Mouse (Mus musculus) lung, postnatal 0 days (tissue): ENCODE measurements around the gene Cnot3. TPM values are rescaled to one million over a fixed set of nuclear protein-coding genes. Genes with fewer than 3 reads are reported as not detected.
A peak's percentile ranks its signal among the peaks of the same experiment; 100 is the strongest.

Experiments used
- ATAC-seq: fragments of 200-750 bp; cut with Nextera tagmentation; 2 replicates; pipeline ENCODE4 v1.8.0; 2017; ENCODE audit warnings: moderate library complexity
- DNase-seq: peaks from one replicate; pipeline ENCODE4 v3.0.0-alpha.2; 2016; ENCODE audit warnings: low spot score
- H3K27ac ChIP-seq: fragments of 300-500 bp; sonication (generic); 2 replicates; pipeline ENCODE4 v1.5.1; 2014; ENCODE audit warnings: antibody characterized with exemption, mild to moderate bottlenecking, low read length, mixed read lengths
- H3K27me3 ChIP-seq: fragments of 300-500 bp; sonication (generic); replicated peaks from 2 replicates; pipeline ENCODE4 v1.6.1; 2014; ENCODE audit warnings: low read length, mixed read lengths; ENCODE audit not compliant: insufficient read depth
- H3K36me3 ChIP-seq: fragments of 300-500 bp; sonication (generic); 2 replicates; pipeline ENCODE4 v1.6.1; 2014; ENCODE audit warnings: low read length, mixed read lengths; ENCODE audit not compliant: insufficient read depth
- H3K4me1 ChIP-seq: fragments of 300-500 bp; sonication (generic); 2 replicates; pipeline ENCODE4 v1.6.1; 2014; ENCODE audit warnings: antibody characterized with exemption, low read depth, low read length, mixed read lengths; ENCODE audit not compliant: insufficient read depth
- H3K4me2 ChIP-seq: fragments of 300-500 bp; sonication (generic); replicated peaks from 2 replicates; pipeline ENCODE4 v1.6.1; 2014; ENCODE audit warnings: low read depth, mild to moderate bottlenecking, low read length, moderate library complexity, mixed read lengths
- H3K4me3 ChIP-seq: fragments of 300-500 bp; sonication (generic); 2 replicates; pipeline ENCODE4 v1.5.1; 2014; ENCODE audit warnings: low read depth, low read length
- H3K9ac ChIP-seq: fragments of 300-500 bp; sonication (generic); replicated peaks from 2 replicates; pipeline ENCODE4 v1.6.1; 2014; ENCODE audit warnings: low read depth, mild to moderate bottlenecking
- H3K9me3 ChIP-seq: fragments of 300-500 bp; sonication (generic); 2 replicates; pipeline ENCODE4 v1.6.1; 2016; ENCODE audit warnings: low read length, mixed read lengths
- CTCF ChIP-seq: IDR thresholded peaks from 2 replicates; pipeline ENCODE4 v1.5.1; 2016; ENCODE audit warnings: antibody characterized with exemption, mild to moderate bottlenecking
- EP300 ChIP-seq: IDR thresholded peaks from 2 replicates; pipeline ENCODE4 v1.6.1; 2016; ENCODE audit warnings: antibody characterized with exemption, mild to moderate bottlenecking, control low read depth
- WGBS: fragments of 180-500 bp; shearing (Covaris S2); extraction: QIAGEN DNeasy Blood & Tissue Kit; methylation state at CpG from one replicate; pipeline ENCODE4 v1.1.7; 2014; 5-methylcytosine and 5-hydroxymethylcytosine counted together
- polyA plus RNA-seq: library from polyadenylated mRNA; unstranded; fragments of >200 nt; fragmentation: Nextera tagmentation; extraction: Ambion mirVana; gene quantifications from 2 replicates; pipeline ENCODE4 v1.2.1, GENCODE M21; 2015

Gene Cnot3
- polyA plus RNA-seq, 1 experiment from 2014 or later: 23.9 TPM

DNA sequence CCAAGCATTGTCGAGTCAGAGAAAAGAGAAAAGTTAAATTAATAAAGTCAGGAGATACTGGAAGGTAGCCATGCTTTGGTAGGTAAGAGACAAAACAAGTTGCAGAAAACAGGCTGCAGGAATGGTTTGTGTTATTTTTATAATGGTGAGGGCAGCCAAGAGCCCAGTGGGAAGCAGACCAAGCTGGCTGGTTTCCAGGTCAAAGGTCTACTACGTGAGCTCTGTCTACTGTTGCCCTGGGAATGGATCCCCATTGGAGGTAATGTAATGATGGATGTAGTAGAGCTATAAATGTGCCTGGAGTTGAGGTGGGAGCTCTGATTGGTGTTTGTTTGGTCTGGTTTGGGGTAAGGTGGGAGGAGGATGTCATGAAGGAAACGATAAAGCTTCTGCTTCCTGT lies 36.0 kb upstream of the Cnot3 start:
- no peak overlapping the region for H3K27ac ChIP-seq
- no peak overlapping the region for H3K4me2 ChIP-seq
- TF ChIP-seq CTCF (no peak), EP300 (no peak)
- no peak for ATAC-seq
- no peak overlapping the region for H3K4me3 ChIP-seq
- no peaks in the 10 kb centered on the region for H3K4me1 ChIP-seq
- WGBS: 42% methylated on average over 3 of the region's 3 CpGs
- no peak for DNase-seq
- H3K36me3 ChIP-seq: no peaks in the 10 kb centered on the region
- no peak overlapping the region for H3K9ac ChIP-seq
- H3K9me3 ChIP-seq: no peaks in the 10 kb centered on the region
- no peaks in the 10 kb centered on the region for H3K27me3 ChIP-seq

DNA sequence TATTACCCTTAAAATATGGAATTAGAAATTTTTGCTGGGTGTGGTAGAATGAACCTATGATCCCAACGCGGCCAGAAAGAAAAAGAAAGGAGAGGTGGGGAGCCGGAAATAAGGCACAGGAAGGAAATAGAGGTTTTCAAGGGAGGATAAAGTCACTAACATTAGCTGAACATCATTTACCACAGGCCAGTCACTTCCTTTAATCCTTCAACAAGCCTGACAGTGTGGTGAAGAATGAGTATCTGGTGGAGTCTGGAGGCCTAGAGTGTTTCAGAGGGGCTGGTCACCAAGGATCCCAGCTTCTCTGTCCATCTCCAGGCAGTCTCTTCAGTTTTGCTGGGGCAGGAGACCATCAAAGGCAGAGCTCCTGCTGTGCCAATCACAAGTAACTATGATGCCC lies 34.6 kb upstream of the Cnot3 start:
- Histone ChIP-seq H3K4me1 (no peaks in the 10 kb centered on the region), H3K4me2 (no peak overlapping the region), H3K27ac (no peak overlapping the region), H3K9me3 (no peaks in the 10 kb centered on the region), H3K36me3 (no peaks in the 10 kb centered on the region), H3K9ac (no peak overlapping the region), H3K4me3 (no peak overlapping the region), H3K27me3 (no peaks in the 10 kb centered on the region)
- ATAC-seq (no peak), DNase-seq (no peak)
- 58% methylated on average over 3 of the region's 3 CpGs for WGBS
- TF ChIP-seq EP300 (no peak), CTCF (no peak)

DNA sequence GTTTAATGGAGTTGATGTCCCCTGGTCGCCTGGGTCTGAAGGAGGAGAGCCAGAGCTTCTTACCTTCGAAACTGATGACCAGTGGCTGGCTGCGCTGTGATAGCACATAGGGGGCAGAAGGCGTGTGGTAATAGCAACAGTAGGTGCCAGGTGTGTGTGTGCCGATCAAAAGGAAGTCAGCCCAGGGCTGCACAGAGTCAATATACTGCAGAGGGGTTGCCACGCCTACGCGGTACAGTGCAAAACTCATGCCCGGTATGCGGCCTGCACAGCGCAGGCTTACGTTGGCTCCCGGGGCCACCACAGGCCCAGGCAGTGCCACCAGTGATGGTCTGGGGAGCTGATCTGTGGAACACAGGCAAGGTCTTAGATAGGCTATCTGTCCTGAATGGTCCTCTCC lies 34.1 kb upstream of the Cnot3 start:
- no peak overlapping the region for H3K4me3 ChIP-seq
- DNase-seq: no peak
- no peak for ATAC-seq
- H3K9me3 ChIP-seq: no peaks in the 10 kb centered on the region
- no peak overlapping the region for H3K27ac ChIP-seq
- H3K4me2 ChIP-seq: no peak overlapping the region
- no peaks in the 10 kb centered on the region for H3K4me1 ChIP-seq
- no peak overlapping the region for H3K9ac ChIP-seq
- H3K36me3 ChIP-seq: no peaks in the 10 kb centered on the region
- WGBS: 80% methylated on average over 13 of the region's 13 CpGs
- no peaks in the 10 kb centered on the region for H3K27me3 ChIP-seq
- TF ChIP-seq CTCF (no peak), EP300 (no peak)

DNA sequence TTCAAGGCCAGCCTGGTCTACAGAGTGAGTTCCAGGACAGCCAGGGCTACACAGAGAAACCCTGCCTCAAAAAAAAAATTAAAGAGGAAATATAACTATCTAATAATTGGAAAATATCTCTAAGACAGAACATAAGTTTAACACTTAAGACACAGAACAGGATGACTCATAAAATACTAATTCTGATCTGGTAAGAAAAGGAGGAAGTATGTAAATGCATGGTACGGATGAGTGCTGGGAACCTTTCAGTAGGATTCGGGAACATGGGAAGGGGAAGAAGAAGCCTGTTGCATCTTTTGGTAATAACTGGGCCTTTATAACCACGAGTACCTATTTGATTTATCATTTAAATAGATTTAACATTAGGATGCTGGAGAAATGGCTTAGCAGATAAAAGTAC lies 31.0 kb upstream of the Cnot3 start:
- Histone ChIP-seq H3K27me3 (no peaks in the 10 kb centered on the region), H3K9ac (no peak overlapping the region), H3K4me1 (peaks cover 6% of the 10 kb centered on the region), H3K4me2 (no peak overlapping the region), H3K9me3 (no peaks in the 10 kb centered on the region), H3K27ac (no peak overlapping the region), H3K36me3 (no peaks in the 10 kb centered on the region), H3K4me3 (no peak overlapping the region)
- DNase-seq (no peak), ATAC-seq (no peak)
- TF ChIP-seq CTCF (no peak), EP300 (no peak)
- WGBS: 68% methylated on average over 3 of the region's 3 CpGs

DNA sequence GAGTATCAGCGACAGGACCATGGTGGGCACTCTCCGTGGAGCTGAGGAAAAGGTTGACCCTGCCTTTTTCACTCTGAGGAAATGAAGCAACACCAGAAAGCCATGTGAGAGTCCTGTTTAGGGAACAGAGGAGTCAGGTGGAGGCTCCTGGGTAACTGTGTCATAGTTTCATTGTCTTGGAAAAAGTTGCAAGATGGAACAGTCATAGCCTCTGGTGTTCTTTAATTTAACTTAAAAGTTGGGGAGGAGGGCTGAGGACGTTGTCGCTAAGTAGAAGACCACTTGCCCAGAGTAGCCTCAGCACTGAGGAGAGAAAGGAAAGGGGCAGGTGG lies 29.0 kb upstream of the Cnot3 start, which contains the start of gene Oscar:
TSS of gene Oscar (minus strand) at position 101 of the 332 bp plus-strand sequence.
- DNase-seq: no peak
- Histone ChIP-seq H3K4me1 (peaks cover 6% of the 10 kb centered on the region), H3K4me3 (no peak within 1 kb of the TSS), H3K4me2 (no peak within 1 kb of the TSS), H3K36me3 (peaks cover 7% of the 10 kb centered on the region; the same call in 1 of the 2 replicates), H3K9me3 (no peaks in the 10 kb centered on the region), H3K27me3 (no peaks in the 10 kb centered on the region), H3K9ac (no peak within 1 kb of the TSS), H3K27ac (no peak within 1 kb of the TSS)
- ATAC-seq: no peak
- TF ChIP-seq CTCF: no peak
- TF ChIP-seq EP300: no peak
- WGBS: 78% methylated on average over 4 of the region's 4 CpGs

DNA sequence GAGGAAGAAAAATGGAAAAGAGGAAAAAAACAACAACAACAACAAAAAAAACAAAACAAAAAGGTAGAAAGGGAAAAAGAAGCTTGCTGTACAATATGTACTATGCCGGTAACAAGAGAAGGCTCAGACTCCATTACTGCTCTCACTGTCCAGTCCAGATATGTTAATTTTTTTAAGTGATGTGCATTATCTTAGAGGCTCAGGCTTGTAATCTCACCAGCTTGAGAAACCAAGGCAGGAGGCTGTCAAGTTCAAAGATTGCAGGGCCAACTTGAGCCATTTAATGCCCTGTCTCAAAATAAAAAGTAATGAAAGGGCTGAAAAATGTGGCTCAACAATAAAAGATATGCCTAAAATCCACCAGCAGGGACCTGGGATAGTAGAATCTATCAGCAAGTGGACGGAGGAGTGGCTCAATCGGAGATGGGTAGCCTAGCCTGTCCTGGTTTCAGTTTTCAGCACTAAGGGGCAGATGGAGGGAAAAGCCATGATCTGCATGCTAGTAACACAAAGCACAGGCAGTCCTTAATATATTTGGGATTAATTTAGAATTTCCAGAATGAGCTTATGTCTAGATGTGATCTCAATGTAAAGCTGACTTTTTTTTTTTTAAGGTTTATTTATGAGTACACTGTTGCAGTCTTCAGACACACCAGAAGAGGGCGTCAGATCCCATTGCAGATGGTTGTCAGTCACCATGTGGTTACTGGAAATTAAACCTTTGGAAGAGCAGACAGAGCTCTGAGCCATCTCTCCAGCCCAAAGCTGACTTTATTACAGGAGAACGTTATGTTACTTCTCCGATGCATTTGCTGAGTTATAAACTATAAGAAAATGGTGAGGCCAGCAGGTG lies 28.5 kb upstream of the Cnot3 start:
- no peak overlapping the region for H3K9ac ChIP-seq
- H3K4me2 ChIP-seq: no peak overlapping the region
- TF ChIP-seq EP300 (0 out of 2 replicates have a peak, but pooled peaks have one; percentile 24), CTCF (peak; percentile 69)
- no peak overlapping the region for H3K27ac ChIP-seq
- no peaks in the 10 kb centered on the region for H3K27me3 ChIP-seq
- H3K9me3 ChIP-seq: no peaks in the 10 kb centered on the region
- DNase-seq: no peak
- peak; percentile 50 for ATAC-seq
- 36% methylated on average over 6 of the region's 6 CpGs for WGBS
- H3K4me1 ChIP-seq: peaks cover 6% of the 10 kb centered on the region
- 0 out of 2 replicates have a peak overlapping the region, but pooled peaks have one; percentile 85 for H3K4me3 ChIP-seq
- peaks cover 8% of the 10 kb centered on the region; the same call in 1 of the 2 replicates for H3K36me3 ChIP-seq
